Mouse (Mus musculus) heart, adult 2 months (tissue): Measurements from ENCODE around the gene 4933427D14Rik.

Source experiments
- CTCF ChIP-seq: fragments of 200-600 bp; IDR thresholded peaks from 2 replicates; pipeline ENCODE4 v1.8.1; 2022; ENCODE audit warnings: antibody characterized with exemption, mild to moderate bottlenecking, moderate library complexity
- EP300 ChIP-seq: fragments of 200-500 bp; IDR thresholded peaks from 2 replicates; pipeline ENCODE4 v1.6.1; 2011; ENCODE audit warnings: low read depth, low read length, control low read depth; ENCODE audit not compliant: insufficient read depth
- POLR2A ChIP-seq: fragments of 200-500 bp; IDR thresholded peaks from 2 replicates; pipeline ENCODE4 v1.6.1; 2011; ENCODE audit warnings: mild to moderate bottlenecking, low read depth, low read length, control low read depth; ENCODE audit not compliant: insufficient read depth

DNA sequence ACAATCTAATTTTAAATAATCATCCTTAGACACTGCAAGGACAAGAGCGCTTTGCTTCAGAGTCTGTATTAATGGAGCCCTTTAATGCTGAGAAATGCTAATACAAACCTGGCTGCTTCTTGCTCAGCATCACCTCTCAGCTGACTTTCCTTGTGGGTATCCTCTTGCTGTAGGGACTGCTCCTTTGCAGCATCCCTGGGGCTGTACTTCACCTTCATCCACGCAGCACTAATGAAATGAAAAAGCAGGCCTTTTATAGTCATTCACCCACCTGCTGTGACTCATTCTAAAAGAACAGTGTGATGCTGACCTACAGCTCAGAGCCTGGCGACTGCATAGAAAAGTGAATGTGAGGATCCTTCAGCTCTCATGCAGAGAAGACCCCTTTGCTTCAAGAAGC, 30.7 kb downstream of the 4933427D14Rik start:
- TF ChIP-seq CTCF (no peak), POLR2A (no peak), EP300 (no peak)
